Mouse (Mus musculus) cerebellum, postnatal 25 days (tissue): Measurements from ENCODE around the gene Rtf1.

ENCODE experiments used
- DNase-seq, 2 experiments: peaks; one replicate each; pipeline ENCODE4 v3.0.0; 2021; ENCODE audit warnings: mixed read lengths in 2 of 2

The Rtf1 gene

DNA sequence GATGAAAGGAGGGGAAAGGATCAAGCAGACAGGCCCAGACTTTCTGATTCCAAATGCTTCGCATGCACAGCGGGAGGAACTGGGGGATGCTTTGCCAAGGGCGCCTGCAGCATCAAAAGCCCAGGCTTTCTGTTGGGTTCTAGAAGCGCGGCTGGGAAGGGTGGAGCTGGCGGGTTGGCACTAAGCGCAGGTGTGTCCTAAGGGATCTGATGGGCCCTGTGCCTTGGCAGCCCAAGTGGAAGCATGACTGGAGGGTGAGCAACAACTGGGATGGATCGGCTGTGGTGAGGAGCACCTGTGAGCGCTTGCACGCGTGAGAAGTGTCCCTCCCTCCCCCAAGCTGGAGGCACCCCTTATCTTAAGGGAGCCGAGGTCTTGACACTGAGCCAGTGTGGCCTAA is 62.3 kb downstream of the Rtf1 start:
- peak in 1 of 2 experiments; percentile 29 for DNase-seq

DNA sequence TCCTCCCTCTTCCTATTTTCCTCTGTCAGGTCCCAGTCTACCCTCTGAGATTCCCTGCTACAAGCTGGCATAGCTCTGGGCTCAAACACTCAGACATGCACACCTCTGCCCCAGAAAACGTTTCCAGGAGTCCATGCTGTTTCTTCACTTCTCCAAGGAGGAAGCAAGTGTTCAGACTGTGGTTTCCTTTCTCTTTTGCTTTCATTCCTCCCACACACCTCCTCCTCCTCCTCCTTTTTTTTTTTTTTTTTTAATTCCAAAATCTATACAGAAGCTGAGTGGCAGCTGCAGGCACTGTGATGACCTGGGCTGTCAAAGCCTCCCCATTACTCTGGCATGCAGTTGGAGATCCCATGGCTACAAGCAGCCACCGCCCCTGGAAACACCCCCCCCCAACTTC is 65.7 kb downstream of the Rtf1 start:
- DNase-seq: no peak

DNA sequence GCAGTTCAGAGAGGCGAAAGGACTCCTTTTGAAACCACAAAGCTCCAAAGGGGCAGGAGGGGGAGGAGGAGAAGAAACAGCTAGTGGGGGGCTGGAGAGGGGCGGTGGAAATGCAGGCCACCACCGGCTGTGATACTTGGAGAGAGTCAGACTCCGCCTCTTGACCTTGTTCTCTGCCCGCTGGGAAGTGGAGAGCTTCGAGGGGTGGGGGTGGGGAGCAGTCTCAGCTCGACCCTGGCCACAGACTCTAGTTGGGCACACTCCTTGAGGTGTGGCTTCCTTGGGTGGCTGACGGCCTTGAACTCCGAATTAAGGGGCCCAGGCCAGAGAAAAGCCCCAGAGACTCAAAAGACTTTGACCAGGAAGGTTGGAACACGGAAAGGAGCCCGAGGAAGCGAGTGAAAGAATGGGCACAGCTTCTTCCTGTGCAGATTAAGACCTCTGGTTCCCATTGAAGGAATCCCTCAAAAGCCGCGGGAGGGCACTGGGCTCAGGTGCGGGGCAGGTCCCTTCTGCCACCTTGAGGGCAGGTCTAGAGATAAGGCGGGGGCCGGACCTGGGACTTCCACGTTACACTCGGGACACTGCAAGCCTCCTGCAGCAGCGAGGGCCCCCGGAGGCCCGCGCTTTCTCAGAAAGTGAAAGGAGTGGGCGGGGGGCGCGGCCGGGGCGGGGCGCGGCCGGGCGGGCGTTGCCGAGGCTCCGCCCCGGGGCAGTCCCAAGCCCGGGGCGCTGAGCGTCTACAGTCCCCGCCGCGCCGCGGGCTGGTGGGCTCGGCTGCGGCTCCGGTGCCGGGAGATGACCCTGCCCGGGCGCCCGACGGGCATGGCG is 66.9 kb downstream of the Rtf1 start, which contains the start of gene Itpka:
Gene Itpka, plus strand, starts transcription at position 757 of the 831 bp plus-strand sequence.
- DNase-seq: peak in 1 of 2 experiments; percentile 42

DNA sequence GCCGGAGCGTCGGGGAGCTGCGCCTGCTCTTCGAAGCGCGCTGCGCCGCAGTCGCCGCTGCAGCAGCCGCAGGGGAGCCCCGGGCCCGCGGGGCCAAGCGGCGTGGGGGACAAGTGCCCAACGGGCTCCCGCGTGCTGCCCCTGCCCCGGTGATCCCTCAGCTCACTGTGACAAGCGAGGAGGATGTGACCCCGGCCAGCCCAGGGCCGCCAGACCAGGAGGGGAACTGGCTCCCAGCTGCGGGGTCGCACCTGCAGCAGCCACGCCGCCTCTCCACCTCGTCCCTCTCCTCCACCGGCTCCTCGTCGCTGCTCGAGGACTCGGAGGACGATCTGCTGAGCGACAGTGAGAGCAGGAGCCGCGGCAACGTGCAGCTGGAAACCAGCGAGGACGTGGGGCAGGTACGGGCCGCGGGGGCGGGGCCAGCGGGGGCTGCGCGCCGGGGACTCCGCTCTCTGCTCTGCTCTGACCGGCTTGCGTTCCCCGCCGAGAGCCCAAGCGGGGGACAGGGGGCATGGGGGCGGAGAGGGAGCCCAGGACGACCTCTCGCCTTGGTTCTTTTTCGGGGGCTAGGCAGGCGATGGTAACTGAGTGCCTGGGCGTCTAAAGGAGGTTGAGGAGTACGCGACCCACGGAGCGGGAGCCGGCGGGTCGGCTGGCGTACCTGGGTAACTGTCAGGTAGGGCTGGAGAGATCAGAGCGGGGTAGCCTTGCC is 67.8 kb downstream of the Rtf1 start:
- DNase-seq: peak; percentile 25 to 31

GRCm38 (mm10) chr2:119743176-119743807 is 68.4 kb downstream of the Rtf1 start:
- DNase-seq: peak in 1 of 2 experiments; percentile 10

- no peak for DNase-seq
Observed at GRCm38 (mm10) chr2:119743808-119744162, 68.9 kb downstream of the Rtf1 start.

- peak in 1 of 2 experiments; percentile 31 for DNase-seq
Observed at GRCm38 (mm10) chr2:119744163-119745111, 69.6 kb downstream of the Rtf1 start.

GRCm38 (mm10) chr2:119745281-119745680 is 70.4 kb downstream of the Rtf1 start:
- DNase-seq: peak in 1 of 2 experiments; percentile 28

GRCm38 (mm10) chr2:119747554-119747953 is 72.7 kb downstream of the Rtf1 start:
- no peak for DNase-seq

DNA sequence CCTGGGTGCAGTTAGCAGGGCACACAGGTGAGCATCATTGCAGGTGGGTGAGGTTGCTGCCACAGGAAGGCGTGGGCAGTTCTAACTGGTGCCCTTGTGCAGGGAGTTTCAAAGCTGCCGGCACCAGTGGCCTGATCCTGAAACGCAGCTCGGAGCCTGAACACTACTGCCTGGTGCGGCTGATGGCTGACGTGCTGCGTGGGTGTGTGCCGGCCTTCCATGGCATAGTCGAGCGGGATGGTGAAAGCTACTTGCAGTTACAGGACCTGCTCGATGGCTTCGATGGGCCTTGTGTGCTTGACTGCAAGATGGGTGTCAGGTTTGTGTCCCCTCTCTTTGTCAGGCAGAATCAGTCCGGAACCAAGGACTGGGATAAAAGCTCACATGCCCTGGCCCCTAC is 74.4 kb downstream of the Rtf1 start:
- no peak for DNase-seq

- DNase-seq: peak in 1 of 2 experiments; percentile 56
Observed at GRCm38 (mm10) chr2:119757601-119758100, 82.8 kb downstream of the Rtf1 start.

GRCm38 (mm10) chr2:119758101-119758843 is 83.4 kb downstream of the Rtf1 start:
- DNase-seq: peak; percentile 67 to 69

DNA sequence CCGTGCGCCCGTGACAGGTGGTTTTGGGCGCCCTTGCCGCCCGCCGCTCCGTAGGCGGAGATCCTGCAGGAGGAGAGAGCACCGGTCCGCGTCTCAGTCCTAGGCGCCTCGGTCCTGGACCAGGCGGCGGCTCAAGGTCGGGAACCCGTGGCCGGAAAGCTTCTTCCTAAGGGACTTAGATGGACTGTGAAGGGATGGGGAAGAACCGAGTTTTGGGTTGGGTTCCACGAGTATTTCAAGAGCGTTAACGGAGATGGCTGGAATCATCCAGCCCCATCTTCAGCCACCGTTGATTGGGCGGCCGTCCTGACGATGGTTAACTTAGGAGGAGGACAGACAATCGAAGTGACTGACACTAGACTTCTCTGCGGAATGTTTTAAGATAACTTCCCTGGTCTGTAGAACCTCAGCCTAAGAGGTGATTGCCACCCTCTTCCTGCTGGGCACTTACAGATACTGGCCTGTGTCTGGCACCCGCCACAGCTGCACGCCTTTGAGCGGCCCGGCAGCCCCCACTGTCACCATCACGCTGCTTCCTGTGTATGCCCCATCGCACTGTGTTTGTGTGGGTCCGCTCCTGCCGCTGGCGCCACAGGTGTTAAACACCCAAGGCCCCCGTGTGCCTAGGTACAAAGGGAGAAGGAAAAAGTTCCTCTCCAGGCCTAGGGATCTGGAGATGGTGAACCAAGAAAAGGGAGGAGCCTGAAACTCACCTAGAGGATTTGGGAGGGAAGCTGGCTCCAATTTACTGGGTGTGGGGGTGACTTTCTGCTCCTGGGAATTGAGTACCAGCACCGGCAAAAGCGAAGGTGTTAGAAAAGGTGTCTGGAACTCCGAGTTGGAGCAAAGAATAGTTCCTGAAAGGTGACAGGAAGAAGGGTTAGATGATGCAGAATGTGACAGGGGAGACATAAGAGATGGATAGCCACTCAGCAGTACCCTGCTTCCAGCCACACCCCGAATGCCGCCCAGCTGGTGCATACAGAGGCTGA is 84.3 kb downstream of the Rtf1 start:
- DNase-seq: no peak

DNA sequence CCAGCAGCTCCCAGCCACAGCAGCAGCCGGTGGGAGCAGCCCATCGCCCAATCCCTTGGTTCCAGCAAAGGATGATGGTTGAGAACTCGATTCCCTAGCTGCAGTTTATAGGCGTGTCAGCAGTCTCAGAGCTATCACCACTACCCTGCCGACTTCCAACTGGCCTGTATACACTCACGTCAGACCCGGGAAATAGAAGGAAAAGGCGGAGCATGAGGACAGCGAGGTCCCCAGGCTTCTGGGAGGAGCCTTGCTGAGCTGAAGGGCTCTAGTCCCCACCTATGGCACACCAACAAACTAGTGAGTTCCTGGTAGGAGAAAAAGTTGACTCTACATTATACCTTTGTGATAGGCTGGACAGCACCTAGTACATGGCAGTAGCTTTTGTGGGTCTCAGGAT is 85.4 kb downstream of the Rtf1 start, which contains the start of gene Ltk:
Gene Ltk, minus strand, starts transcription at position 181 of the 400 bp plus-strand sequence.
- no peak for DNase-seq

DNA sequence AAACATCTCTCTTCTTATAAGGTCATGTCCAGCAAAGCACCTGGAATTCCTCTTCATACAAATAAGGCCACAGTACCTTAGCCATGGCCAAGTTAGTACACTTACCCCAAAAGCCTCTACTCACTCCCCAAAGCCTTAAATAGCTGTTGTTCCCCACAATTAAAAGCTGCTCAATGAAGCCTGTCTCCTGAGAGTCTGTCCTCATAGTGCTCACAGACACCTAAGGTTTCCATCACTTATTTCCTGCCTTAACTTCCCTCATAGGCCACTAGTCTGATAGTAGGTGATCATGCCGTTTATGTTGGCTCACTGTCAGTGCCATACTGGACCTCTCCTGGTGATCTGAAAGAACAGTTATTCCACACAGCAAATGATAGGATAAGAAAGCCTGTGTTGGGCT is 87.4 kb downstream of the Rtf1 start:
- no peak for DNase-seq

DNA sequence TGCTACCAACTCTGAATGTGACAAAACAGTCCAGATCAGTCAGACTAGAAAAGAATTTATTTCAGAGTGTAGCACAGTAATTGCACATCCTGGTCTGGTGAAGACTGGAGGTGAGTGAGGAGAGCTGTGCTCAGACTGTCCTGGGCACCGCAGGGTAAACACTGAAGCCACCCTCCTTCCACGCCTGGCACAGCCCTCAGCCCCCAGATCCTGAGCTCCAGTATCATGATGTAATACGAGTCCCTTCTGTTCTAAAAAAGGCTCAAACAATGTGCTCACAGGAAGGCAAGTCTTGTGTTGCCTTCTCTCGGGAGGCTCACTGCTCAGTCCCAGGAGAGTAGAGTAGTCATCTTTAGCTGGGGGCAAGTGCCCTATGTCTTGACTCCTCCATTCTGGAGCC is 89.1 kb downstream of the Rtf1 start:
- DNase-seq: no peak

GRCm38 (mm10) chr2:119767246-119767645 is 92.4 kb downstream of the Rtf1 start:
- DNase-seq: no peak
